Mouse (Mus musculus) neutrophil, adult 5-6 weeks (primary cell): ENCODE measurements around the gene Pgm5. TPM values are rescaled to one million over a fixed set of nuclear protein-coding genes. Genes with fewer than 3 reads are reported as not detected.

Experiments used
- ATAC-seq: fragments of 151-379, 151-347 bp; 2 replicates; pipeline ENCODE4 v1.8.0; 2017; ENCODE audit warnings: mild to moderate bottlenecking, moderate TSS enrichment; ENCODE audit not compliant: insufficient number of reproducible peaks, poor library complexity, low FRiP score, severe bottlenecking; ENCODE audit errors: extremely low read depth
- total RNA-seq: library from RNA; stranded (forward); fragments of 200-1000 nt; gene quantifications from 2 replicates; pipeline ENCODE4 v1.2.3, GENCODE M21; 2017

Pgm5 gene
- total RNA-seq, 1 experiment from 2014 or later, result not detected

DNA sequence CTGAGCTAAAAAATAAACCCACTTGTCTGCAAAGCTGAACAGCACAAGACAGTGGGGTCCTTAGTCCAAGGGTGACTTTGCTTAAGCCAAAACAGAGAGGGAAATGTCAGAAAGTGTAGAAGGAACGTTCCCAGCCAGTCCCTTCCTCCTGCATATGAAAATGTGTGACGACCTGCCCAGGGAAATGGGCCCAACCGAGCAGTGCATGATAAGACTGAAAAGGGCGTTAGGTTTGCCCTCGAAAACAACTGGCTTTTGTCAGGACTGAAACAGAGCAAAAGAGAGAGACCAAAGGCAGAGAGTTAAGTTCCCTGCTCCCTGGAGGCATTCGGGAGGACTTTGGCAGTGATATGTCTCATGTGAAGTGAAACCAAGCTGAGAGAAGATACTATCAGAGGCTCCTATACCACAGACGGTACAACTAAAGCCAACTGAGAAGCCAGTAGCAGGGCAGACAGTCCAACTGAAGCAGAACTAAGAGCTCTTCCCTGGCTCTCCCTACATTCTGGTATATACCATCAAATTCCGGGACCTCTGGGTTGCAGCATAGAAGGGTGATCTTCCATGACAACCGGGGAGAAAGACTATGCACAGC lies 68.0 kb downstream of the Pgm5 start:
- ATAC-seq, result no peak

DNA sequence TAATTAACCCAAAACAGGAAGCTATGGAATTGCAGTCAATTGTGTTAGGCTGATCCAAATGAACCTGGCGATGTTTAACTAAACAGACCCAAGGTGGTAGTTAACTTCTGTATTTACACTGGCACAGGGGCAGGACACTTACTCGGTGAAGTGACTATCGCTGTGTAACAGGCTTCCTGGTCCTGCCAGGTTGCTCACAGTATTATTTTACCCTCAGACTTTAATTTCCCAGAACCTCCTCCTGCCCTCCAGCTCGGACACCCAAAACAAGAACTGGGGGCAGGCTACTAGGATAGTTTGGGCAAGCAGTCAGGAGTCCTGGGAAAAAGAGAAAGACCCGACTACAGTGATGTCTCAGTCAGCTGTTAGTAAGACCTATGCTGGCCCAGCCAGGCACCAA lies 68.8 kb downstream of the Pgm5 start:
- ATAC-seq, result no peak

DNA sequence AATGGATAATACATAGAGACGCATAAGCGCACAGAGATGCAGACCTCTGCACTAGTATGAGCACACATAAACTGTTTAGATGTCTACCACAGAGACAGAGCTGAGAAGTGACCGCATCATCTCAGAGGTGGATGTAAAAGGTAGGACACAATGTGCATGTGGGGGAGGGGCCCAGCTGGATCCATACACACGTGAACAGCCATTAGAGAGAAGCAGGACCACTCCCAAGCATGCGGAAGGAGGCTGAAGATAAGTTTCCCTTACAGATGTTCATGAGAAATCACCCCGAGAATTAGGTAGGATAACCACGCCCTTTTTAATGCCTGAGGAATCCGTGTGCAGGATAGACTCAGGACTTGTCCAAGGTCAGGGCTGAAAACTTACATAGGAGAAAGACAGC lies 75.8 kb downstream of the Pgm5 start:
- no peak for ATAC-seq

DNA sequence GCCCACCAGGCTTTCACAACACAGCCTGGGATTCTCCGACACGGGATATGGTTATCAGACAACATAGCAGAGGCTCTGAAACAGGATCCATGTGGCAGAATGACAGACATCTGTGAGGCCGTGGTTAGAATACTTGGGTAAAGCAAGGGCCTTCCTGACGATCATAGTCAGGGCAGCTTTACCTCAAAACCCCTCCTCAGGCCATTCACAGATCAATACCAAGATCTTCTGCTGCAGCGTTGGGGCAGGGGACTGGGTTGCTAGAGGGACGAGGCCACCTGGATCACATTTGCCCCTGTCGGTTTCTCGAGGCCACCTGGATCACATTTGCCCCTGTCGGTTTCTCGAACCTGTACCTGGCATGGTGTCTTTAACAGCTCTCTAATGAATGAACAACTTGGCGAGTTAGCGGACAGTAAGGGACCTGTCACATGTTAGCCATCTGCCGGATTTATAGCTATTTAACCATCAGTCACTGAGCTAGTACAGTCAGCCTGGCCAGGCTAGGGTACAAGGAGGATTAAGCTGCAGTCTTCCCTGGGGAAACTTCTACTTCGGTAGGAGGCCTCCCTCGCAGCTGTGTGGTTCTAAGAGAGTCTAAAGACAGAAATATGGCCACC lies 76.5 kb downstream of the Pgm5 start:
- ATAC-seq, result no peak

DNA sequence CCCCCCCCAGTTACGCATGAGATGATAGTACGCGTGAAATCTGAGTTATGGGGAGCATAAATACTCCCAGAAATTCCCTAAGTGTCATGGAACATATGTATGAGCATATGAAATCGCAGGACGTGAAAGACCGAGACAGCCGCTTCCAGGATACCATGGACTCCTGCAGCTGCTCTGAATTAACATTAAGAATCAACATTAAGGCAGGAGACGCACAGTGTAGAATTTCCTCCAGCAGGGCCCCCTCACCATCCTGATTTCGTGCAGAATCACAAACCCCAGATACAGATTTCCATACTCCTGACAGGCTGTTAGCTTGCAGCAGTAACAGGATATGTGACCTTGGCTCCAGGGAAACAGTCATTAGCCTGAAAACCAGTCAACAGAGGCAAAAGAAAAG lies 77.9 kb downstream of the Pgm5 start:
- no peak for ATAC-seq

DNA sequence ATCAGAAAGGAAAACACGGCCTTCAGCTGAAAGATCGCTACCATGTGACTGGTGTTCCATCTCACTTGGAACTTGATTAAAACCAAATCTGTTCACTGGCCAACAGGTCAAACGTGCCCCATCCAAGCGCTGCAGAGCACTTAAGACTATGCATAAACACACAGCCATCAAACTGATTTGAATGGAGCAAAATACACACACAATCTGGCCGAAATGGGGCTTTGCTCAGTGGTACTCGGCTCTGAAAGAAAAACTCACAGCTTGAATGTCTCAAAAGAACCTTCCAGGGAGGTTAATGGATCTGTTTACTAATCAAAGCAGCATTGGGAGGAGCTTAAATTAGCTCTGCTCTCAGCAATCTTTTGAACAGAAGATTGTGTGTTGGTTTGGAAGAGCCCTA lies 81.7 kb downstream of the Pgm5 start:
- ATAC-seq, result no peak

DNA sequence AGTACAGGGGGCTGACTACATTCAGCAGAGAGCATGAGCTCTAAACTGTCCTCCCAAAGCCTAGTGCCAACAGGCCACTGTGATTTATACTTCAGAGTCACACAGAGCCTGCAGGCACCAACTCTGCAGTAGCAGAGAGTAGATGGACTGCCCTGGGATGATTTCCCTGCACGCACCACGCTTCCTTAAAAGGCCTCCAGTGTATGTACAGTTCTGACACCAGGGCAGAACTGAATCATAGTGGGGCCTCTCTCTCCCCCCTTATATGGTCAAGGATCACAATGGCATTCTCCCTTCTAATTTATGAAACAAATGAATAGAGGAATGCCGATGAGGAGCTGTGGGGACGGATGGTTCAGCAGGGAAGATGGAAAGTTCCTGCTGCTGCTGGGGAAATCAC lies 91.3 kb downstream of the Pgm5 start:
- no peak for ATAC-seq

DNA sequence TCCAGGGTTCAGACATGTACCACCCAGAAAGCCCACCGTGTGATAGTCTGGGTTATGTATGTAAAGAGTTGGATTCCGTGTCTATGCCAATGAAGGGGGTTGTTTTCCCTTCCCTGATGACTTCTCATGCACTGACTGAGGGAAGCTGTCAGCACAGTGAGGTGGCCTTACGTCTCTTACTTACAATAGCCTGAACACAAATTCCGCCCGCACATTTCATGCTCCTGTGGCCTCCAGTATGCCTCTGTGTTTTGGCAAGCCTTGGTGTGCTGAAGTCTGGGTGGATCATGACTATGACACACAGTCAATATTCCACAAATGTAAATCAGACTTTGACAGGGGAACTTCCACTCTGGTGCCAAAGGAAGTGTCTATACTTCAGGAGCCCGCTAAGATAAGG lies 94.3 kb downstream of the Pgm5 start:
- no peak for ATAC-seq

DNA sequence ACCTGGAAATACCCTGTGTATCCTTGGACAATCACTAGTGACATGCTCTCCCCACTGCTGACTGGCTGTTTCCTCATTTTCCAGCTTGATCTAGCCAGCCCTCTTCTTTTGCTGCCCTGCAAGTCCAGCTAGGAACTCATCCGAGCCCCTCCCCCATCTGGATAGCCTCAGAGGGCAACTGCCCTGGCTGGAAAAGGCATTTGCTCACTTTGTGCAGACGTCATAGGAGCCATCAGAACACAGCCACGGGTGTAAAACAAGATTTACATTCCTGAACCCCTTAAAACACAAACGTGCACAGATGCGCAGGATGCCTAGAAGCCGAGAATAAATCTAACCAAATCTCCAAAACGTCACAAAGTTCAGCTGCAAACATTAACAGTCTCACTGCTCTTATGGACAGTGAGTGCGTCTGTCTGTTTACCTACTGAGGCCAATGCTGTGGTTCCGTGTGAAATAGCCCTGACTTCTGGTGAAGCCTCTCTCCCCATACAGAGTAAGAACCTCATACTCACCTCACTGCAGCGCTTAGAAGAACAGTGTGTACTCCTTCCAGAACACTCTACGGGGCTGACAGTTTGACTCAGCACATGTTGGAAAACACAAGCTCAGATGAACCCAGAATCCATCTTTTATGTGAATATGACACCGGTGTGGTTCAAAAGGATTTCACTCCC lies 99.0 kb downstream of the Pgm5 start:
- ATAC-seq, result no peak

DNA sequence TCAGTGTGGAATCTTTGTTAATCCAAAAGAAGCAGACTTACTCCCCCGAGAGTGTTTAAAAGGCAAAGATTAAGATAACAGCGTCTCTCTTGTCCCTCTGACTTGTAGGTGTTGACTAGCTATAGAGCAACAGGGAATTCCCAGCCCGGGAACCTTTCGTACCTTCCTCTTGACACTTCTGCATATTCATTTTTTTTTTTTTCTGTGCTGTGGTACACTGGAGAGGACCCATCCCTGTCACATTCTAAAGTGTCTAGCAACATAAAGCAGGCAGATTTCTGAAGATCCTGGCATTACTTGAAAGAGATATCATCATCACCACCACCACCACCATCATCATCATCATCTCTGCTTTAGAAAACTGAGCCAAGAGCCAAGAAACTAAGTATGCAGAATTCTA lies 105.0 kb downstream of the Pgm5 start:
- no peak for ATAC-seq

DNA sequence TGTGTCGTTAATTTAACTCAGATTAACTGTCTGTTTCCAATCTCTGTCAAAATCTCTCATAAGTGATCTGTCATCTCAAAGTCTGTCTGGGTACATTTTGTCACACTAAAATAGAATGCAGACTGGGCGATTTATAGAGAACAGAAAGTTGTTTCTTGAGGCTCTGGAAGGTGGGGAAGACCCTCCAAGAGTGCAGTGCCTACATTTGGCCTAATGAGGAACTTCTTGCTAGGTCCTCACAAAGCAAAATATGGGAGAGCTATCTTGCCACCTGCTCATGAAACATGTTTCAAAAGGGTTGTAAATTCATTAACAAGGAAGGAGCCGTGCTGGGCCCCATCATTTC lies 107.2 kb downstream of the Pgm5 start:
- no peak for ATAC-seq

DNA sequence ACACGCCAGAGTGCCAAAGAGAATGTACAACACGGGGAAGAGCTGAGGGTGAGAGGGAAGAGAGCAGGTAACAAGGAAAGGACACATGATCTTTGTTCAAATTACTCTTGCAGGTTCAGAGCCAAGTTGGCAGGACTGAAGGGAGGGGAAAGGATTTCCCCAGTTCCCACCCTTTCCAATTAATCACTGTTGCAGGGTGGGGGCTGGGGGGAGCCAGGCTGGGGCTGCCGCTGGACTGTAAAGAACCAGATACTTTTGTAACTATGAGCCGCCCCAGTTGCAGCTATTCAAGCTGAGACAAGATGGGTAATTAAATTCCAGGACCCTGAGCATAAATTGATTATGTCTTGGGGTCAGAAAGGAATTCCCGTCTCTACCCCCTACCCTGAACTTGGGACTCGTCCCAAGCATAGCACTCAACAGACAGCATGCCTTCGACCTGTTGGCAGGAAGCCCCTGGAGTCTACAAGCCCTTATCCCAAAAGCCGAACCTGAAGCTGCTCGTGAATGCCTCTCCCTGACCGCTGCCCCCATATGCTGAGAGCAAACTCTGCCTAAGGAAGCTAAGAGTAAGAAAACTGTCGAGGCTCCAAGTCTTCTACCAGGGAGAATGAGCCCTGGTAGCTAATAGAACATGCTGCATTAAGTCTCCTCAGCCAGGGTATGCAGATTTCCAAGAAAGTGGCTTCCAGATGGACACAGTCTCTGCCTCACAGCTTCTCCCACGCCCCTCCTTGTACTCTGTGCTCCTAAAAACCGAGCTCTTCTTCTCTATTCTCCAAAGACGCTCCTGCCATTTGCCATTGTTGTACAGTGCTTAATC lies 107.8 kb downstream of the Pgm5 start:
- ATAC-seq, result no peak

DNA sequence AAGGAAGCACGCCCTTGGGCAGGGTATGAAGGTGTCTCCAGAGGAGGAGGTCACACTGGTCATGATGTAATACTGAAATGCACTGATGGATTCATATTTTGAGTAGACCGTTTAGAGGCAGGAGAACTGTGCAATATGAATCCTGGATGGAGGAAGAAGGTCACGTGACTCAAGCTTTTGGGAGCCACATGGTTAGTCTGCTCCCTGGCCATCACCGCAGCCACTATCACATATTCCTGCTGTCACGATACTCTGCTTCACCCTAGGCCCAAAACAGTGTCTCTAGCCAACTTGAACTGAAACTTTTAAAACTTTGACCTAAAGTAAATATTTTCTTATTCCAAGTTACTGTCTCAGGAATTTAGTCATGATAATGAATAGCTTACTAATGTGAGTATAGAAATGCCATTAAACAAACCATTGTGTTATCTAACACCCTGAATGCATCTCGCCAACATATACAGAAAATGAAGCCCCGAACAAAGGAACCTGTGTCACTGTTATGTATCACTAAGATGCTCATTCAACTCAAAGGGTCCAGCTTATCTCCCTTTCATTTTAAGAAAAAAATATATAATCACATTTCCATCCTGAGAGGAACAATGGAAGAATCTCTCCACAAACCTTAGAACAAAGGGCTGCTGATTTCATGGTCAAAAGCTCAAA lies 108.6 kb downstream of the Pgm5 start:
- ATAC-seq, result no peak

DNA sequence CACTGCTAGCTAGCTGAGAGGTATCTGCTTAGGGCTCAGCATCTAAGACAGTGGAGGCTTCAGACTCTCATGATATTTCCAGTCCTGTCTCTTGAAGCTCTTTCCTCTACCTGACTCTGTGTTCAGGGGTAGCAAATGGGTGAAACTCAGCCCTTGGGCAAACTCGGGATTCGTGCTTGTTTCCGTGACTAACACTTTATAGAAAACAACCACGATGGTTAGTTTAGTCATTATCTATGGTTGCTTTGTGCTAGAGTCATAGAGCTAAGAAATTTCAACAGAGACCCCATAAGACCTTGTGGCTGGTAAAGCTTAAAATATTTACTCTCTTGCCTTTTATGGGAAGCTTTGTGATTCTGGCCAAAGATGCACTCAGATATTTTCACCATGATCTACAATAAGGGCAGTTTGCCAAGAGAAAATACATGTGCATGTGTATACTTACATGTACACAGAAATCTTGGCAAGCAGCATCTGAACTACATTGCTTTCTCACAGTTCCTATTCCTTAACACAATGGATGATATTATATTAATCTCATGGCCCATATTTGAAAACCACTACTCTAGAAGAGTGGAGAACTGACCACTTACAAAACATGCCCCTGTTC lies 115.3 kb downstream of the Pgm5 start:
- no peak for ATAC-seq

DNA sequence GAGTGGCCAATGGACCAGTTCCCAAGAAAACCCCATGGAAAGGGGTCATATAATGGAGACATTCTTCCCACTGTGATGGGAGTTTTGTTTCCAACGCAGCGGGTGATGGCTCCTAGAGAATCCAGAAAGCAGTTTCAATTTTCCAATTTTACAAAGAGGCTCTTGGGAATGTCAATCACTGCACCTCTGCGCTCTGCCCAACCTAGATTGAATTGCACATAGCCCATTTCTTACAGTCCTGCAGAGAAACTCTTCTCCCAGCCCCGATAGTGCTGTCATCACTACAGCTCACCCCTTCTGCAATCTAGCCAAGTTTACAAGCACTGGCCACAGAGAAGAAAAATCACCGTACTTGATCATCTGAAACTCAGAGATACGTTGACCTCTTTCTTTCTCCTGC lies 119.0 kb downstream of the Pgm5 start:
- no peak for ATAC-seq

DNA sequence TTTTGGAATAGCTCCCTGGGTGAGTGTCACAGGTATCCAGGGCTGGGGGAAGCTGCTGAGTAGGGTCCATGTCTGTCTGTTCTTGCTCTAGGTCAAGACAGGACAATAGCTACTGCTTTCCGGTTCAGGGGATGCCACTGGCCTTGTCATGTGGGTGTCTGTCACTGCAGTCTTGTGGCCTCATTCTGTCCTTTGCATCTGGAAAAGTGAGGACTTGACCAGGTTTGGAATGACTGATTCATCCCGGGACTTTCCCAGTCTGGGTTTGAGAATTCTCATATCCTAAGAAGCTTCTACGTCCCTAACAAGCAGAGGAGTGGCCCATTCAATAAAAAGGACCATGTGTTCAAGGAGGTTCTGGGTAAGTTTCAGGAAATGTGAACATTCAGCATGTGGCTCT lies 122.9 kb downstream of the Pgm5 start:
- no peak for ATAC-seq

DNA sequence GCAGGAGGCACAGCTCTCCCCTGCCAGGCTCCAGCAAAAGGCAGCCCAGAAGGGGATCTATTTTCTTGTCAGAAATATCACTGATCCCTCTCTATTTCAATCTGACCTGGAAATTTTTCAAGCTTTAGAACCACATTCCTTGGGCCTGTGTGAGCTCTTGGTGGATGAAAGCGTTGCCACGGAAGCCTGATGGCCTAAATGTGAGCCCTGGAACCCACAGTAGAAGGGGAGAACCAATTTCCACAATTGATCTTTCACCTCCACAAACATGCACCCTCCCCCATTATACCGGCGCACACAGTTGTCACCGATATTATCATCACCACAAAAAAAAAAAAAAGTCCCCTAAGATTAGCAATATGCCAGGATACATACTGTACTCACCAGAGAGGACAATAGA lies 123.6 kb downstream of the Pgm5 start:
- ATAC-seq, result no peak

DNA sequence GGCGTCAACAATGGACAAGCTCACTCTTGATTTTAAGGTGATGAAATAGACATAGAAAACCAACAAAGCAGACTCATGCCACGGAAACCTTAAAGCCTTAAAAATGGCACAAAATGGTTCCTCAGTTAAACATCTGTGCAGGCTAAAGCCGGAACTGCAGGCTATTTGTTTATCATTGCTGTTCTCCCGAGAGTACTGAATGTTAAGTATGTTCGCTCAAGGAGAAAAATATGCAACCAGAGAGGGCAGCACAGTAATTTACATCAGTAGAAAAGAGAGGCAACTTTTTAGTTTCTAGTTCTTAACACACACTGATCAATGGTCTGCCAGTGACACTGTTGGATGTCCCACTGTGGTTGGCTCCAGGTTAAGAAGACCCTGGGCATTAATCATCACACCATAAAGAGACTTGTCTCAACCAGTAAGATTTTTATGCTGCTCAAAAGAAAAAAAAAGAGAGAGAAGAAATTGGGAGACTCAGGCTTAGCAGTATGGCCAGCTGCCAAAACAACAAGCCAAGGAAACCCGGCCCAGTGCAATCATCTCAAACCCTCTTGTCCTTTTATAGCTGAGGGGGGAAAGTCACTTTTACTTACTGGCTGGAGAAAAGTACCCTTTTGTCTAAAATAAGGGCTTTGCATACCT lies 126.0 kb downstream of the Pgm5 start:
- peak; percentile 55; the same call in 1 of the 2 replicates for ATAC-seq

DNA sequence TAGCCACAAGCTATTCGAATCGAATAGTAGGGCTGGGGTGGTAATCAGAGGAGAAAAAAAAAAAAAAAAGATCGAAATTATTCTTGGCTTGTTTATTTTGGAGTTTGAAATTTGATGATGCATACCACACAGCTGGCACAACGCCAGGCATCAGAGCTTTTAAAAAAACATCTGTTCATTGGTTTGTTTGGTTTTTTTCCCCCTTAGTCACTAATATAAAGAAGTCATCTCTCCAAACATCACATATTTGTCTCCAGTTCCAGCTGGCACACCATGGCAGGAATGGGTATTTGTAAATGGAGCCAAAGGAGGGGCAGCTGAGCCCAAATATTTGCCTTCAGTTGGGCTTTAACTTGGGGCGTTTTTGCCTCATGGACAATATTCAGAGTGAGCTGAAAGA lies 131.0 kb downstream of the Pgm5 start:
- no peak for ATAC-seq
